Mouse (Mus musculus): ENCODE measurements around the gene Adgrv1. TPM values are rescaled to one million over a fixed set of nuclear protein-coding genes. Genes with fewer than 3 reads are reported as not detected.
"Not testable (repeated sequence)": the region's sequence is repeated elsewhere in the genome, so short reads cannot be mapped to it uniquely, and the experiment has no call there.

Adgrv1 gene
- total and polyA plus RNA-seq, 2 experiments from 2014 or later: 4.2 to 7.8 TPM

DNA sequence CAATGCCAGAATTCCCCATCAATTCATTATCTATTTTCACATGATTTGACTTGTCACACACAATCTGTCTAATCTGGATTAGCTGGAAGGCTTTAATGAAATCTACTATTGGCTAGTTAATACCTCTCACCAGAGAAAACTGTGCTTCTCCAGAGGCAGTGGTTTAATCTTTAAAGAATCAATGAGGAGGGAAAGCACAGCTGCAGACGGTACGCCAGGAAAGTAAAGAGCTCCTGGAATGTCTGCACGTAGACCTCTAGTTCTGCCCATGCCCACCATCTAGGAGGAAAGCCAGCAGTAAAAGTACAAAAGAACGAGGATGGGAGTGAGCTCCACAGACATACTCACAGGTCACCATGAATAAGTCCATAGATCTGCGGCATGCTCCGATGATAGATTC, 362.6 kb downstream of the Adgrv1 start:
- ATAC-seq (no peak), DNase-seq (ENCODE audit: low spot score) (no peak)
- H3K4me2 ChIP-seq (ENCODE audit: low read depth, low read length): no peak overlapping the region
- 82% methylated on average over 6 of the region's 6 CpGs for WGBS
- no peak overlapping the region for H3K4me3 ChIP-seq (ENCODE audit: low read length)
- H3K9ac ChIP-seq (replicated peaks; ENCODE audit: low read length): no peak overlapping the region
- no peaks in the 10 kb centered on the region for H3K9me3 ChIP-seq (ENCODE audit: low read length)
- H3K27ac ChIP-seq: no peak overlapping the region
- no peak for TF ChIP-seq CTCF (IDR thresholded peaks at IDR 0.05; ENCODE audit: low read depth)
- no peaks in the 10 kb centered on the region for H3K27me3 ChIP-seq (ENCODE audit: insufficient read depth, low read length)
- no peaks in the 10 kb centered on the region for H3K4me1 ChIP-seq (ENCODE audit: insufficient read depth, low read length)
- no peaks in the 10 kb centered on the region for H3K36me3 ChIP-seq (ENCODE audit: insufficient read depth, low read length)

DNA sequence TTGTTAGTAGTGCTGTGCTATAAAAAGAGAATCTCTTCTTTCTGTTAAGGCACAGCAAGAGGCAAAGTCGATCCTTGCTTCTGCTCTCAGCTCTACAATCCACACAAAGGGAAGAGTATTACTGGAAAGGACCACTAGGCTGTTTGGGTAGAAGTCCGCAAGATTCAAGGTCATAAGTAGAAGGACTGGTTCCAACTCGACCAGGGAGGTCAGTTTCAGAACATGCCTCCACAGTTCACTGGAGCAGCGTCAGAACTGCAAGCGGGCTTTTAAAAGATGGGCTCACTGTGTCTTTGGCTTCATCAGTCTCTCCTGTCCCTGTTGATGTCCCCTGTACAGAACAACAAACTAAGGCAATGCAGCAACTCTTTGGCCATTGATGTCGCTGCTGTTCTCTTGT, 363.9 kb downstream of the Adgrv1 start:
- Histone ChIP-seq H3K27me3 (ENCODE audit: insufficient read depth, low read length) (no peaks in the 10 kb centered on the region), H3K36me3 (ENCODE audit: insufficient read depth, low read length) (no peaks in the 10 kb centered on the region), H3K9me3 (ENCODE audit: low read length) (no peaks in the 10 kb centered on the region), H3K27ac (no peak overlapping the region), H3K4me3 (ENCODE audit: low read length) (no peak overlapping the region), H3K4me2 (ENCODE audit: low read depth, low read length) (no peak overlapping the region), H3K9ac (replicated peaks; ENCODE audit: low read length) (no peak overlapping the region), H3K4me1 (ENCODE audit: insufficient read depth, low read length) (no peaks in the 10 kb centered on the region)
- no peak for DNase-seq (ENCODE audit: low spot score)
- 85% methylated on average over 6 of the region's 6 CpGs for WGBS
- no peak for TF ChIP-seq CTCF (IDR thresholded peaks at IDR 0.05; ENCODE audit: low read depth)
- no peak for ATAC-seq

DNA sequence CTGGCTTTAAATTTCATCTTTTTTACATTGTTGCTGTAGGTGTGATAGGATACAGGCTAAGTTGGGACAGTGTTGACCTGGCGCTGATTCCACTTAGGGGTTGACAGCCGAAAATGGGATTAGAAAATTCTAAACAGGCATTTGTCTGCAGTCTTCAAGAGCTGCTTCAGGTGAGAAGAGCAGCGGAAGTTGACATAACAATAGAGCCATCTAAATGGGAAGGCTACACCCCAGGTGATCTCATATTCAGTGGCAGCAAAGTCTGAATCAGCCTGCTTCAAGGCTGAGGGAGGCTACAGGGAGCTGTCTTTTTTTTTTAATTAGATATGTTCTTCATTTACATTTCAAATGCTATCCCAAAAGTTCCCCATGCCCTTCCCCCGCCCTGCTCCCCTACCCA, 365.5 kb downstream of the Adgrv1 start:
- not testable (repeated sequence) for H3K9me3 ChIP-seq (ENCODE audit: low read length)

DNA sequence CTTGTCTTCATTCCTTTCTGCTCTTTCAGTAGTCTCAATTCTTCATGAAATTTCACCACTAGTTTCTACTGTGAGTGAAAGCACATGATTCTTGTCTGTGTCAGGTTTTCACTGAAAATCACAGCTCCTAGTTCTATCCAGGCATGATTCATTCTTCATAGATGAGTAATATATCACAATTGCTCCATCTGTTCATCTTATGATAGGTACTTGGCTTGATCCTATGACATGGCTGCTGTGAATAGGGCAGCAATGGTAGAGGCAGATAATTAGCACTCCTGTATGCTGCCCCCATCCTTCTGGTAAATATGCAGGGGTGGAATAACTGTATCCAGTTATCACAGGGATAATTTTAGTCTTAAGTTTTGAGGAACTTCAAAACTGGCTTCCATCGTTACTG, 368.5 kb downstream of the Adgrv1 start:
- no peak overlapping the region for H3K27ac ChIP-seq
- no peak for TF ChIP-seq CTCF (IDR thresholded peaks at IDR 0.05; ENCODE audit: low read depth)
- DNase-seq (ENCODE audit: low spot score) (no peak), ATAC-seq (no peak)
- WGBS: 96% methylated on average over 1 of the region's 1 CpGs
- no peak overlapping the region for H3K9ac ChIP-seq (replicated peaks; ENCODE audit: low read length)
- no peaks in the 10 kb centered on the region for H3K27me3 ChIP-seq (ENCODE audit: insufficient read depth, low read length)
- no peaks in the 10 kb centered on the region for H3K4me1 ChIP-seq (ENCODE audit: insufficient read depth, low read length)
- H3K4me2 ChIP-seq (ENCODE audit: low read depth, low read length): no peak overlapping the region
- H3K9me3 ChIP-seq (ENCODE audit: low read length): no peaks in the 10 kb centered on the region
- no peaks in the 10 kb centered on the region for H3K36me3 ChIP-seq (ENCODE audit: insufficient read depth, low read length)
- no peak overlapping the region for H3K4me3 ChIP-seq (ENCODE audit: low read length)

More for the DNA sequence above, 365.5 kb downstream of the Adgrv1 start:
- not testable (repeated sequence) for H3K36me3 ChIP-seq (ENCODE audit: insufficient read depth, low read length); H3K27ac ChIP-seq; H3K27me3 ChIP-seq (ENCODE audit: insufficient read depth, low read length); H3K4me2 ChIP-seq (ENCODE audit: low read depth, low read length); H3K4me1 ChIP-seq (ENCODE audit: insufficient read depth, low read length); H3K4me3 ChIP-seq (ENCODE audit: low read length); ATAC-seq; DNase-seq (ENCODE audit: low spot score); H3K9ac ChIP-seq (replicated peaks; ENCODE audit: low read length)
- WGBS: 84% methylated on average over 4 of the region's 4 CpGs

DNA sequence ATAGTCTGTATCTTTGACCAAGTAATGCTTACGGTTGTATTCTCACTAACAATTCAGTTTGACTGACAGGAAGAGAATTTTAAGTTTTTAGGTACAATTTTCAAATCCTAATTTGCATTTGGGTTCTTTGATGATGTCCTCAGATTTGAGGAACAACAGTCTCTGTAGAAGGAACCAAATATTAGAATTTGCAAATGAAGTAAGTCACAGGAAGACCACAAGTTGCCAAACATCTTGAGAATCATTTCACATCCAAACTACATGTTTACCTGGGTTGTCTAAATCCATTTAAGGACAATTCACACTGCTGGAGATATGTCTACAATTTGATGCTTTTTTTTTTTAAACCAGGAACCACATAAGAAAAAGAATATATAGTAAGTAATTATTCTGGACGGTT, 391.8 kb downstream of the Adgrv1 start:
- DNase-seq (ENCODE audit: low spot score) (no peak), ATAC-seq (no peak)
- Histone ChIP-seq H3K27ac (no peak overlapping the region), H3K9ac (replicated peaks; ENCODE audit: low read length) (no peak overlapping the region), H3K4me2 (ENCODE audit: low read depth, low read length) (no peak overlapping the region), H3K4me3 (ENCODE audit: low read length) (no peak overlapping the region), H3K36me3 (ENCODE audit: insufficient read depth, low read length) (no peaks in the 10 kb centered on the region), H3K9me3 (ENCODE audit: low read length) (no peaks in the 10 kb centered on the region), H3K4me1 (ENCODE audit: insufficient read depth, low read length) (no peaks in the 10 kb centered on the region), H3K27me3 (ENCODE audit: insufficient read depth, low read length) (no peaks in the 10 kb centered on the region)
- 98% methylated on average over 2 of the region's 2 CpGs for WGBS
- no peak for TF ChIP-seq CTCF (IDR thresholded peaks at IDR 0.05; ENCODE audit: low read depth)

DNA sequence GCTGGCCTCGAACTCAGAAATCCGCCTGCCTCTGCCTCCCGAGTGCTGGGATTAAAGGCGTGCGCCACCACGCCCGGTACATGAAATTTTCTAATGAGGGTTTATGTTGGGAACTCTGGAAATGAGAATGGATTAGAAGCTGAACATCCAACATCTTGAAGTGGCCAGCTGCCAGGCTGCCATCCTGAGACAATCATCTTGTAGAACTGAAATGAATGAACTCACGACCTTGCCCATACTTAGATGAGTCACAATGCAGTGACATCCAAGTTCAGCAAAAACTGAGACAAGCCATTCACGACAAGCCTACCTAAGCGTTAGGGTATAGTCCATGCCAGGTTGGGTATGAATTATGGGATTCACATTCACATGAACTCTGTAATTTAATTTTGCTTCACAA, 393.1 kb downstream of the Adgrv1 start:
- Histone ChIP-seq H3K4me1 (ENCODE audit: insufficient read depth, low read length) (no peaks in the 10 kb centered on the region), H3K27me3 (ENCODE audit: insufficient read depth, low read length) (no peaks in the 10 kb centered on the region), H3K9ac (replicated peaks; ENCODE audit: low read length) (no peak overlapping the region), H3K4me2 (ENCODE audit: low read depth, low read length) (no peak overlapping the region), H3K9me3 (ENCODE audit: low read length) (no peaks in the 10 kb centered on the region), H3K4me3 (ENCODE audit: low read length) (no peak overlapping the region), H3K36me3 (ENCODE audit: insufficient read depth, low read length) (no peaks in the 10 kb centered on the region), H3K27ac (no peak overlapping the region)
- no peak for TF ChIP-seq CTCF (IDR thresholded peaks at IDR 0.05; ENCODE audit: low read depth)
- DNase-seq (ENCODE audit: low spot score) (no peak), ATAC-seq (no peak)
- 94% methylated on average over 10 of the region's 10 CpGs for WGBS

DNA sequence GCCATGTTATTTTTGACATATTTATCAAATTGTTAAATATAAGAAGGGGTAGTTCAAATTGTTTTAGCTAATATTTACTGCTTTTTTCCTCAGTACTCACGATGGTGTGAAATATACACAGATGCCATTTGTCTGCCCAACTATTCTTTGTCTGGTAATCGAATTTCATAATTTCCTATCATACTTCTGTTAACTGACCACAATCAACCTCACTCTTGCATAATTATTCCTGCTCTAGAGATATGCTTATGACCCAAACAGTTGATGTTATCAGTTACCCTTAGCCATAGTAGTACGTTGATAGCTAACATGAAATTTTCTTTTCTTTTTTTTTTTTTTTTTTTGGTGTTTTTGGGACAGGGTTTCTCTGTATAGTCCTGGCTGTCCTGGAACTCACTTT, 393.5 kb downstream of the Adgrv1 start:
- H3K9me3 ChIP-seq (ENCODE audit: low read length): no peaks in the 10 kb centered on the region
- no peak for DNase-seq (ENCODE audit: low spot score)
- H3K9ac ChIP-seq (replicated peaks; ENCODE audit: low read length): no peak overlapping the region
- H3K4me2 ChIP-seq (ENCODE audit: low read depth, low read length): no peak overlapping the region
- no peak for ATAC-seq
- H3K4me1 ChIP-seq (ENCODE audit: insufficient read depth, low read length): no peaks in the 10 kb centered on the region
- H3K4me3 ChIP-seq (ENCODE audit: low read length): no peak overlapping the region
- no peak for TF ChIP-seq CTCF (IDR thresholded peaks at IDR 0.05; ENCODE audit: low read depth)
- 97% methylated on average over 3 of the region's 3 CpGs for WGBS
- no peaks in the 10 kb centered on the region for H3K27me3 ChIP-seq (ENCODE audit: insufficient read depth, low read length)
- no peaks in the 10 kb centered on the region for H3K36me3 ChIP-seq (ENCODE audit: insufficient read depth, low read length)
- H3K27ac ChIP-seq: no peak overlapping the region

All from hindbrain, postnatal 0 days (tissue).